Mouse (Mus musculus) liver, postnatal 0 days (tissue): Measurements from ENCODE around the gene Rhebl1.

ENCODE experiments used
- CTCF ChIP-seq: sonication (generic); IDR thresholded peaks from 2 replicates; pipeline ENCODE4 v1.5.1; 2016; ENCODE audit warnings: antibody characterized with exemption, low read depth
- EP300 ChIP-seq: IDR thresholded peaks from 2 replicates; pipeline ENCODE4 v1.6.1; 2016; ENCODE audit warnings: antibody characterized with exemption, low read depth, mild to moderate bottlenecking

DNA sequence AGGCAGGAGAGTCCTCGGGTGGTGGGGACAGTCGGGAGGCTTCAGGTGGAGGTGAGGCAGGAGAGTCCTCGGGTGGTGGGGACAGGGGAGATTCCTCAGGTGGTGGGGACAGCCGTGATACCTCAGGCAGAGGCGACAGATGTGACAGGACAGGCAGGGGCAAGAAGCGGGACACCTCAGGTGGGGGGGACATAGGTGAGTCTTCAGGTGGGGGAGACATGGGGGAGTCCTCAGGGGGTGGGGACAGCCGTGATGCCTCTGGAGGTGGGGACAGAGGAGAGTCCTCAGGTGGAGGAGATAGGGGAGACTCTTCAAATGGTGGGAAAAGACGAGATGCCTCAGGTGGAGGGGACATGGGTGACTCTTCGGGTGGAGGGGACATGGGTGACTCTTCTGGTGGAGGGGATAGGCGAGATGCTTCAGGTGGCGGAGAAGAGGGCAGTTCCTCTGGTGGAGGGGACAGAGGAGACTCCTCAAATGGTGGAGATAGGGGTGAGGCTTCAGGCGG is 30.8 kb downstream of the Rhebl1 start:
- TF ChIP-seq CTCF (no peak), EP300 (no peak)
